Mouse (Mus musculus) embryo, embryonic 10 days (tissue): ENCODE measurements around the gene Rft1.

Experiments used
- DNase-seq: peaks from one replicate; pipeline ENCODE4 v3.0.0-alpha.2; 2015; ENCODE audit warnings: low spot score

Gene Rft1

GRCm38 (mm10) chr14:30734665-30735064, 80.5 kb downstream of the Rft1 start:
- no peak for DNase-seq

DNA sequence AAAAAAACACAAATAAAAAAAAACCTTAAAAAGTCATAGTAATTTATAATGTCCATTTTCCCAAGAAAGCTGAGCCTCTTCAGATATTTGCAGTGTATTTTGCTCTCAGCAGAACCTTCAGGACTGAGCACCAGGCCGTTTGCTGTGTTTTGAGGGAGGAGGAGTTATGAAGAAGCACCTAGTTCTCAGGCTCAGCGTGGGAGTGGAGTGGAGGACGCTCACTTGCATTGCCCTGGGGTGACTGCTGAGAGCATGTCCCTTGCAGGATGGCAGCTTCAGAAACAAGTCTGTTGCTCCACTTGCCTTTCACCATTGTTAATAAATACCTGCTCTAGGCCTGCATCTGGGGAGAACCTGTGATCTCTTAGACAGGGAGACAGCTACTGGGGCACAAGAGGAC, 81.7 kb downstream of the Rft1 start:
- no peak for DNase-seq

- no peak for DNase-seq
Measured at GRCm38 (mm10) chr14:30736413-30736812, 82.3 kb downstream of the Rft1 start.
